Mouse (Mus musculus) MEL (cell line): ENCODE results near the gene Slc1a3.

ENCODE experiments used
- CHD2 ChIP-seq: IDR thresholded peaks from 2 replicates; pipeline ENCODE4 v1.6.1; 2011; ENCODE audit warnings: low read length, improper control_type of control experiment
- CTCF ChIP-seq, 3 experiments: IDR thresholded peaks in 2 of 3; conservative IDR thresholded peaks in 1 of 3; 2 replicates each; pipeline ENCODE4 v1.5.1; 2011 to 2012; ENCODE audit warnings: low read length in 3 of 3, low read depth in 2 of 3, mild to moderate bottlenecking in 2 of 3, improper control_type of control experiment in 1 of 3, inconsistent platforms in 1 of 3, mixed read lengths in 1 of 3, moderate library complexity in 1 of 3; ENCODE audit not compliant: control insufficient read depth in 1 of 3, insufficient read depth in 1 of 3, poor library complexity in 1 of 3, severe bottlenecking in 1 of 3
- E2F4 ChIP-seq: IDR thresholded peaks from 2 replicates; pipeline ENCODE4 v1.6.1; 2011; ENCODE audit warnings: low read depth, low read length, improper control_type of control experiment, borderline replicate concordance
- EP300 ChIP-seq, 2 experiments: IDR thresholded peaks; 2 replicates each; pipeline ENCODE4 v1.6.1; 2011; ENCODE audit warnings: improper control_type of control experiment in 2 of 2, low read length in 2 of 2, low read depth in 1 of 2, mild to moderate bottlenecking in 1 of 2
- GATA1 ChIP-seq: IDR thresholded peaks from 2 replicates; pipeline ENCODE4 v1.6.1; 2011; ENCODE audit warnings: low read depth, low read length, improper control_type of control experiment
- NELFE ChIP-seq: IDR thresholded peaks from 2 replicates; pipeline ENCODE4 v1.6.1; 2011; ENCODE audit warnings: low read depth, low read length, improper control_type of control experiment
- NRF1 ChIP-seq: IDR thresholded peaks from 2 replicates; pipeline ENCODE4 v1.6.1; 2014; ENCODE audit warnings: low read depth, mild to moderate bottlenecking, inconsistent platforms, low read length, improper control_type of control experiment, moderate library complexity; ENCODE audit not compliant: poor library complexity, insufficient read depth, severe bottlenecking
- POLR2A ChIP-seq, 2 experiments: IDR thresholded peaks; 2 replicates each; pipeline ENCODE4 v1.6.1; 2011 to 2012; ENCODE audit warnings: low read length in 2 of 2, mild to moderate bottlenecking in 2 of 2, control low read depth in 1 of 2, improper control_type of control experiment in 1 of 2, low read depth in 1 of 2, moderate library complexity in 1 of 2; ENCODE audit not compliant: control insufficient read depth in 1 of 2, insufficient read depth in 1 of 2, poor library complexity in 1 of 2
- TAL1 ChIP-seq: IDR thresholded peaks from 2 replicates; pipeline ENCODE4 v1.6.1; 2012; ENCODE audit warnings: mild to moderate bottlenecking, inconsistent platforms, low read length, moderate library complexity, mixed read lengths
- USF1 ChIP-seq: IDR thresholded peaks from 2 replicates; pipeline ENCODE4 v1.6.1; 2014; ENCODE audit warnings: low read depth, mild to moderate bottlenecking, inconsistent platforms, low read length, improper control_type of control experiment, moderate library complexity

- TF ChIP-seq CTCF (IDR thresholded peaks at IDR 0.05 in 2 of 3, conservative IDR thresholded peaks at IDR 0.05 in 1 of 3; ENCODE audit: control insufficient read depth in 1 of 3, insufficient read depth in 1 of 3, low read depth in 2 of 3, low read length in 3 of 3, poor library complexity in 1 of 3, severe bottlenecking in 1 of 3) (no peak), POLR2A (IDR thresholded peaks at IDR 0.05; ENCODE audit: control insufficient read depth in 1 of 2, insufficient read depth in 1 of 2, low read depth in 1 of 2, low read length in 2 of 2, poor library complexity in 1 of 2) (no peak), NRF1 (no peak), GATA1 (no peak), E2F4 (no peak), USF1 (no peak), NELFE (no peak), CHD2 (no peak), EP300 (IDR thresholded peaks at IDR 0.05; ENCODE audit: low read depth in 1 of 2, low read length in 2 of 2) (no peak), TAL1 (no peak)
These were observed 26.3 kb downstream of the Slc1a3 start for GRCm38 (mm10) chr15:8684263-8684662.
